Mouse (Mus musculus): ENCODE results near the gene Zcrb1.
A peak's percentile ranks its signal among the peaks of the same experiment; 100 is the strongest.
"Not testable (repeated sequence)": the region's sequence is repeated elsewhere in the genome, so short reads cannot be mapped to it uniquely, and the experiment has no call there.

The Zcrb1 gene

DNA sequence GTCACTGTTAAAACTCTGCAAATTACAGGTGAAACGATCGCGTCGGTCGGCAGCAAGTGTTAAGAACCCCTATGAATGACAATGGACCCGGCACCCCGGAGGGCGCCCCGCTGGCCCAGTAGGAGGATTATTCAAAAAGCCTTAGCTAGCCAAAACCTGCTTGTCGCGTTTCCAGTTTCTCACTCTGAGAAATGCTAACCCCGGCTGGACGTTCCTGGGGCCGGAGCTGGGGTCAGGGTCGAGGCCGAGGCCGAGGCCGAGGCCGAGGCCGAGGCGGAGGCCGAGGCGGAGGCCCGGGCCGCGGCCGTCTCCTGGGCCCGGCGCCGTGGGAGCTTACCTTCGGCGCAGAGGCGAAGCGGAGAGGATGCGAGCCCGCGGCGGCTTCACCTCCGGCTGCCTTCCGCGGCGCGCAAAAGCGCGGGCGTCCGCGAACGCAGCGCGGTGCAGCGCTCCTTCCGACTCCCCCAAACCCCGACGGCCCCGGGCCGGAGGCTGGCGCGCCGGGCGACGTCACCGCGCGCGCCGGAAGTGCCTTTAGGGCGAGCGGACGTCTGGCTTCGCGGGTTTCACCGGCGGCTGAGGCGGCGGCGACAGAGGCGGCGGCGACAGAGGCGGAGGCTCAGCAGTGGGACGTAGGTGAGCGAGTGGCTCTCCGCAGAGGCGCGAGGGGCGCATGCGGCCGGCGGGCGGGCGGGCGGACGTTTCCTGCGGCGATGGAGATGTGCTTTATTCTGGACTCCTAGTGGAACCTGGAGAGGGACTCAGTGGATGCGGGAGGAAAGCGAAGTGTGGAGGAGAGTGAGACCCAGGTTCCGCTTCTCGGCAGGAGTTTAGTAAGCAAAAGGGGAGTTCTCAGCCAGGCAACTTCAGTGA, at the start of gene Zcrb1, which contains the start of gene Pphln1:
Gene Zcrb1 (minus strand): TSS at position 509 of the 873 bp plus-strand sequence.
Gene Pphln1 (plus strand): TSS at position 525 of the 873 bp plus-strand sequence.
- DNase-seq (ENCODE audit: low spot score): peak; percentile 87

DNA sequence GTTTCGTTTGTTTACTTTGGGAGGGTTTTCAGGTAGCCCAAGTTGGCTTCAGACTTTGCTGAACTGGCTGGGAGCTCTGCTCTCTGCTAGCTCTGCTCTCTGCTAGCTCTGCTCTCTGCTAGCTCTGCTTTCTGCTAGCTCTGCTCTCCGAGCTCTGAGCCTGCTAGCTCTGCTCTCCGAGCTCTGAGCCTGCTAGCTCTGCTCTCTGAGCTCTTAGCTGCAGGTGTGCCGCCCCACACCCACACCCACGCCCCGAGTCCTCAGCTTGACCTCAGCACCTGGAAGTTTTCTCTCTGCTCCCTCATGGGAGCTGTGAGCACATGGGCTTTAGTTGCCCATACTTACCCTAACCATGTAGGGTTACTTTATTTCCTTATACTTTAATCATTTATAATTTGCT, 45.5 kb upstream of the Zcrb1 start:
- DNase-seq (ENCODE audit: low spot score): peak; percentile 25

DNA sequence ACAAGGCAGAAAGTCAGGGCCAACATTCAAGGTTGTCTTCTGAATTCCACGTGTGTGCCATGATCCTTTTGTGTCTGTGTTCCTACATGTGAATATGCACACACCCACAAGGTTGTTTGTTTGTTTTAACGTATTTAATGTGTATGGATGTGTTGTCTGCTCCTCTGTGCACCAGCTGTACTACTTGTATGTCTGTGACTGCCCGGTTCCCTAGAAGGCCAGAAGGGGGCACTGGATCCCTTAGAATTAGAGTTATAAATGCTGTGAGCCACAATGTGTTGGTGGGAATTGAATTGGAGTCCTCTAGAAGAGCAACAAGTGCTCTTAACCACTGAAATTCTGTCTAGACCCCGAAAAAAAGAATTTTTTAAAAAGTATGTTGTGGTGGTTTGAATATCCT, 44.1 kb upstream of the Zcrb1 start:
- no peak for DNase-seq (ENCODE audit: low spot score)

DNA sequence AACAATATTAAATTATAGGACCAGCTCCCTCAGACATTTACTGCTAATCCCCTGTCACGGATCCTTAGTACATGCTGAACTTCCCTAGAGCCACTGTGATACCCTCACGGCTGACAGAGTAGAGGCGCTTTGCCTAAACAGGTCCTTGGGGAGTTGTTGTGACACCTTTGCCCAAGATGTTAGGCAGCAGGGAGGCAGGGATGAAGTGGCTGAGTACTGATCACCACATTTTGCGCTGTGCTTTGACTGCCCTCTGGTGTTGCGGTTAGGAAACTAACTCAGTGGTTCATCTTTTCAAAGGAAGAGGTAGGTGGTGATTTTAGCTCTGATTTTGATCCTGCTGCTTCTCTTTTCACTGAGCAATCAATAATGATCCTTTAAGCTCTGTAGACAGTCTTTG, 40.5 kb upstream of the Zcrb1 start:
- DNase-seq (ENCODE audit: low spot score): peak; percentile 70

DNA sequence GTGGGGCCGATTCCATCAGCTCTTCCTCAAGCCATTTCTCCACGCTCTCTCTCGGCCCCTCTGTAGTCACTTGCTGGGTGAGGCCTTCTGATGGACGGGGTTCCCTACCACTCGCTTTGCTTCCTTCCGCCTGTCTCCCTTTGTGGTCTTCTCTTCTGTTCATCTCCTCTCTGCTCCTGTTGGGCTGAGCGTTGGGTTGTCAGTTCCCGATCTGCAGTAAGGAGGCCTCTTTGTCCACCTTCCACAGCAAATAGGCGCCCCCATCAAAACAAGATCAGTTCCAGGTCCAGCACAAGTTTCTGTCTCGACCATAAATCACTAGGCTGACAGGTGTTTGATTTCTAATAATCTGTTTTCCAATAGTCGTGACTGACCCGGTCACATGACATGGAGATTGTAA, 37.9 kb upstream of the Zcrb1 start:
- DNase-seq (ENCODE audit: low spot score): no peak

DNA sequence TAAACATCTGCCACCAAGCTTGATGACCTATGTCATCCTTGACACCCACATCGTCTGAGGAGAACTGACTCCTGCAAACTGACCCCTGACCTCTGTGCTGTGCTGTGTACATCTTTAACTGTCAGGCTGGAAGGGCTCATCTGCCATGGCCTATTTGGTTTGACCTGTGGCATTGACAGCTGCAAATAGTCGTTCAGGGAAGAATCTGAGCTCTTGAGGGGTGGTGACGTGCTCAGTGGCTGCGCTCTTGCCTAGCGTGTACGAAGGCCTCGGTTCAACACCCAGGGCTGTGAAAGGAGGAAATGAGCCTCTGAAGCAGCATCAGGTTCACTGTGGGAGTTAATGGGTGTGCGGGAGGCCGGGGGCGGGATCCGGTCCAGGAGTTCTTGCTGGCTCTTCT, 35.7 kb upstream of the Zcrb1 start:
- no peak for DNase-seq (ENCODE audit: low spot score)

DNA sequence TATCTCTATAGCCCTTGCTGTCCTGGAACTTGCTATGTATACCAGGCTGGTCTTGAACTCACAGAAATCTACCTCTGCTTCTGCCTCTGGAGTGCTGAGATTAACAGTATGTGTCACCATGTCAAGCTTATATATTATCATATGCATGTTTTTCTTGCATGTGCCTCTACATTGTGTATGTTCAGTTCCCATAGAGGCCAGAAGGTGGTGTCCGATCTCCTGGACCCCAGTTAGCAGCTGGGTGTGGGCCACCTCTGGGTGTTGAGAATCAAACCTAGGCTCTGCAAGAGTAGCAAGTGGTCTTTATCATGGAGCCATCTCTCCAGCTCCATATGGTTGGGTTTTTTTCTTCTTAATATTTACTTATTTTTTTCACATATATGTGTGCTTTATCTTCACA, 24.4 kb upstream of the Zcrb1 start:
- DNase-seq (ENCODE audit: low spot score): no peak

DNA sequence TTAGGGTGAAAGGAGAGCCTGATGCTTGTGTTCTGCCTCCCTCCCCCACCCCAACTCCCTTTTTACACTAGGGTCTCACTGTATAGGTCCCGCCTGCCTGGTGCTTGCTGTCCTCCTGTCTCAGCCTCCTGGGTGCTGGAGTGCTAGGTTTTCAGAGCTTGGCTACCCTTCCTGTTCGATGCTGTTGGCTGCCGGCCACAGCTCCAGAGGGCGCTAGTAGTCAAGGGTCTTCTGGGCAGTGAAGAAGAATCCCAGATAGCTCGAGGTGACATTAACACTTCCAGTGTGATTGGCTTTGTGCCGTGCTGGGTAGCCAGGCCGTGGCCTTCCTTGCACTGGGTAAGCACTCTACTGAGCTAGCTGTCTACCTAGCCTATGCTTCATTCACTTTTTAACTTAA, 22.5 kb upstream of the Zcrb1 start:
- DNase-seq (ENCODE audit: low spot score): no peak

DNA sequence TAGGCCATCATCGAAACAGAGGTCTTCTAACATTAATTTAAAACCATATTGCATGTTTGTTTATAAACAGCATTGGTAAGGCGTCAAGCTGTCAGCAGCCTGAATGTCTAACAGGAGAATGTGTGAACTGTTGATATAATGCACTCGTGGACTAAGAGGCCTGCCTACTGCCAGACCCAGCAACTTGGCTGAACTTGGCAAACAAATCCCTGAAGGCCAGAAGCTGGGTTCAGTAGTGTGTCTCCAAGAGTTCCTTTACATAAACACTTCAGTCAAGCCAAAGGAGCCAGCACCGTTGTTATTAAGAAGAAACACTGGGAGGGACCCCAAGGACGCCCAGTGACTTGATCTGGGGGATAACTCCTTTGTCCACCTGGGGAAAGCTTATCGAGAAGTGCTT, 18.2 kb upstream of the Zcrb1 start:
- DNase-seq (ENCODE audit: low spot score): no peak

DNA sequence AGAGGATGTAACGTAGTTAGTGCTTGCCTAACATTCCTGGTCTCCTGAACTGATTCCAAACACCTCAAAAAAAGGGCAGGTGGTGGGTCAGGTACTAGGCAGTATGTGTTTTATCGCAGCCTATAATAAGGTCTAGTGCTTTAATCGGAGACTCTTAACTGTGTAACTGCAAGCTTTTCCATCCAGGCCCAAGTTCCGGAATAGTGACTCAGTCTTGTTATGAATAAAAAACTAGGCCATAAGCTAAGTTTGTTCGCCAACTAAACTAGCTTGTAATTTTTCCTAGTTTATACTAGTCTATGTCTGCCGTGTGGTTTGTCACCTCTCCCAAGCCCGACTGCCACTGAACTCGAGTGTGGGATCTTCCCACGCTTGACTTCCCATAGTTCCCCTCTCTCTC, 16.3 kb upstream of the Zcrb1 start:
- no peak for DNase-seq (ENCODE audit: low spot score)

DNA sequence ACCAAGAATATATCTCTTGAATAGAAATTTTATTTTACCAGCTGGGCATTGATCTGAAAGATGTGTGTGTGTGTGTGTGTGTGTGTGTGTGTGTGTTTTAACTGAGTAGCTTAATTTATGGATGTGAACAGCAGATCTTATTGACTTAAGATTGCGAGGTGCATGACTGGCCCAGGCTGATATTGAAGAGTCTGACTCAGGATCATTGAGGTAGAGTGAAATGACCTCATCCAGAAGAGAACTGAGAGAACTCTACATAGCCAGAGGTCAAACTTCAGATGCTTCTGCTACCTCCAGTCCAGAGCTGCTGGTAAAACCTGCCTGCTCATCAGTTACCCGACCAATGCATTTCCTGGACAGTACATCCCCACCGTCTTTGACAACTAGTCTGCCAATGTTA, 14.3 kb upstream of the Zcrb1 start:
- DNase-seq (ENCODE audit: low spot score): no peak

DNA sequence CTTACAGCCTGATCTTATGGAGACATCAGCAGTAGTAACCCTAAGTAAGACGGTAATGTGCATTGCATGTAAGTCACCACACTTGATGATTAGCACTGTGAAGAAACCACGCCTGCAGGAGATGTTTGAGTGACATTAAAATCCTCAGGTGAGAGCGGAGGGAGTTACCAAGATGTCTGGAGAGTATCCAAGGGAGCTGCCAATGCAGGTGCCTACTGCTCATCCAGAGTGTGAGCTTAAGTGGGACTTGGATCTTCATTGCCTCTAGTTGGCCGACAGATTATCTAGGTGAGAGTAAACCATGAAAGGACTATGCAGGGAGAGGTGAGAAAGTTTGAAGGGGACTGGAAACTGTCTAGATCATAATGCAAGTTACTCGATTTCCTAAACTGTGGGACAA, 8.4 kb upstream of the Zcrb1 start:
- no peak for DNase-seq (ENCODE audit: low spot score)

DNA sequence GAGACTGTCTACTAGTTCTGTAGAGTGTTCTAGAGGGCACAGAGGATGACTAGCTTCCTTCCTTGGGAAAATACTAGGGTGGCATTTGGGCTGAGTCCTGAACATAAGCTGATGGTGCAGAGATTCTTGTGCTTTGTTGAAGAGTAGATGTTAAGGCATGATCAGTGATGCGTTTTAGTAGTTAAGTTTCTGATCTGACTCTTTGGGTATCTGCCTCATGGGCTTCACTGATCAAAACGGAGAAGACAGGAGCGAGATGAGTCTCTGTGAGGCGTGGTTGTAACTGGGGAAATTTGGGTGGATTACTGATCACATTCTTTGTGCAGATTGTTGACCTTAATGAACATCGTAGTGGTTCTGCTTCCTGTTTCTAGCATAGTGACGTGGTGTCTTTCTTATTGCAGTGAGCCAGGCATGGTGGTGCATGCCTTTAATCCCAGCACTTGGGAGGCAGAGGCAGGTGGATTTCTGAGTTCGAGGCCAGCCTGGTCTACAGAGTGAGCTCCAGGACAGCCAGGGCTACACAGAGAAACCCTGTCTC, 7.4 kb upstream of the Zcrb1 start:
- DNase-seq (ENCODE audit: low spot score): no peak

DNA sequence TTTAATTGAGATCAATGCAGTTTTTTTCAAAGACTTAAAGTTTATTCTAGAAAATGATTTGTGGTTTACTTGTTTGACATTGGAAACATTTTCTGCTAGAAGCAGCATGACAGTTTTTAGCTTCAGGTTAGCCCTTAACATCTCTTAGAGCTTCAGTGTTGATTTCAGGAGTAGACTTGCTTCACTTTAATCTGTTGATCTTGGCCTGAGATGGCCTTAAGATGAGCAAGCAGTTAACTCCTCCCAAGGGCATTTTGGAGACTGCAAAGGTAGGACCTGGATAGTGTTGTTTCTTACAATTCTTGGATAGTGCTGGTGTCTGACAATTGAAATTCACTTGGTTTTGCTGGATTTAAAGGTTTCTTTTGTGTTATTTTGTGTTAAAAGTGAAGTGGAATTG, 6.7 kb upstream of the Zcrb1 start:
- no peak for DNase-seq (ENCODE audit: low spot score)

DNA sequence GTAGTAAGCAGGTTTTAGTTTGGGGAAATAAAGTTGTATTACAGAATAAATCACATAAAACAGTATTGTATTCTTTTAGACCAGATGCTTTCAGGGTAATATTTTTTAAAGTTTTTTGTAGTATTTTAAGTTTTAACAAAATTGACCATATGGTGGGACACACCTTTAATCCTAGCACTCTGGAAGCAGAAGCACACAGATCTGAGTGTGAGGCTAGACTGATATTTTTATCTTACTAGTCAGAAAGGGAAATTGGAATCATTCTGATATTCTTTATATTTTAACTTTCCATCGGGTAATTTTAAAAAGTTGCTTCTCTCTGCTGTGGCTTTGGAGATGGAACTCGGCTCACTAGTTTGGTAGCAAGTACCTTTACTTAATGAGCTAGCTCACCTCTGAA, 4.6 kb upstream of the Zcrb1 start:
- no peak for DNase-seq (ENCODE audit: low spot score)

DNA sequence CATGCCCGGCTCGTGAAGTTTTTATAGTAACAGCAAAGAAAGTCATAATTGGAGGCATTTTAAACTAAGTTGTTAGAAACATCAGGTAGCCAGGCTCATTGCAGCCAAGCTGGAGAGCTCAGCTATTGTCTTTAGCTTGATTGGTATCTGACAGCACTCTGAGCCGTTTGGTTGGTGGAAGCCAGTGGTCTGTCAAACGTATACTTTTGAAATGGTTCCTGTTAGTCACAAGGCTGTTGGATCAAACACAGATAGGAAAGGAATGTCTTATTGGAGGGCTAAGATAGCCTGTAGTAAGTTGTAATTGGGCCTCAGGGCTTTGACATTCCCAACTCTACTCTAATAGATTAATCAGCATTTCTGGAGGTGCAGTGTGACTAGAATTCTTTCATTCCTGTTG, 3.3 kb upstream of the Zcrb1 start:
- no peak for DNase-seq (ENCODE audit: low spot score)

DNA sequence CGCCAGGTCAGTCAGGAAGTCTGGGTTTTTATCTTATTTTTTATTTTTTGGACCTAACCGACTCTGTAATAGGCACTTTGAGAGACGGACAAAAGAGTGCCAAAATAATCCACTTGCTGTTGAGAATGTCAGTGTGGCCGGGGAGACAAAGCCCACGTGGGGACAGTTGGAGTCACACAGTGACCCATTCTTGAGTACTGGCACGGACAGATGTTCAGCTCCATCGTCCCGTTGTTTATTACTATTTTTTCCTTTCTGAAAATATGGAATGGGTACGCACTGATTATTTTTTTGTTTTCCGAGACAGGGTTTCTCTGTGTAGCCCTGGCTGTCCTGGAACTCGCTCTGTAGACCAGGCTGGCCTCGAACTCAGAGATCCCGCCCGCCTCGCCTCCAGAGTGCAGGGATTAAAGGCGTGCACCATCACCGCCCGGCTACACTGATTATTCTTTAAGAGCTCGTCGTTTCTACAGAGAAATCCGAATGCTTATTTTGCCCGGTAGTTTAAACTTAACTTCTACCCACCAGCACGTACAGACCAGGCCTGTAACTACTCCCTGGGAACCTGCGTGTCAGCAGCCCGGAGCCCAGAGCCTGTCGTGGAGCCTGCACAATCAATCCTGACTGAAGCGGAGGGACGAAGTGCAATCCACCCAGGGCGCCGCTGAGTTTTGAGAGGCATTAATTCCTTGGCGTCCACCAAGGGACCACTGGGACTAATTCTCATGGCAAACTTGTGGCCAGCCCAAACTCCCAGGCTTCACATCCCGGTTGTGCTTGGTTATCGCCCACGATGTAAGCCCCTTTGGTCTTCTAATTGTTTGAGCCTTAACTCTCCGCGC, 786 bp upstream of the Zcrb1 start:
- DNase-seq (ENCODE audit: low spot score): no peak

DNA sequence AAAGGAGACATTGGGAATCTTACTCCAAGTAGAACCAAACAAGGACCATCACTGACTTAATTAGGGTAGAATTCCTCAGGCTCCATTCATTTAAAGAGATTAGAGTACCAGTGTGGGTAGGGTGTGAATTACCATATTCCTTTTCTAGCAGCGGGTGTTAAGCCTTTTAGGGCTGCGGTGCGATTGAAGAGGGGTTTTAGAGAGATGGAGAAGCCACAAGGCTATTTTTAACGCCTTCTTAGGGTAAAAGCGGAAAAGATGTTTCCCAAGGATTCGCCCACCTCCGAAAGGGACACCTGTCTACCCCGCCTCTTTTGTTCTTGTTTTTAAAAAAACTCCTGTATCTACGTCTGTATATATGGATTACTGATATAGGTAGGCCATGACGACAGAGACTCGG, 865 bp downstream of the Zcrb1 start:
- no peak for DNase-seq (ENCODE audit: low spot score)

DNA sequence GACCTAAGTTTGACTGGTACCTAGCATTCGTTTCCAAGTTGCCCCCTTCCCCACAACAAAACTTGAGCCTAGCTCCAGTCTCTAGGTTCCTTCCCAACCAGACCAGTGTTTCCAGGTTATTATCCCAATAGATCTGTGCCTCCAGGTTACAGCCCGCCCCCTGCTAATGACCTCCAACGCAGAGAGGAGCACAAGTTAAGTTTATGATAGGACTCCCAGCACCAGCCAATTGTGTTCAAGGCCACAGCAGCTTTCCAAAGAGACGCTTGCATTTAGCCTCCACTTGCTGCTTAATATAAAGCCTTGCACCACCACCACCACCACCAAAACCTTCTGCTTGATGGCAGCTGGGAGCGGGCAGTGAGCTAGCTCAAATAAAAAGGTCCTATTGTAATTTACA, 16.8 kb downstream of the Zcrb1 start:
- DNase-seq (ENCODE audit: low spot score): no peak

DNA sequence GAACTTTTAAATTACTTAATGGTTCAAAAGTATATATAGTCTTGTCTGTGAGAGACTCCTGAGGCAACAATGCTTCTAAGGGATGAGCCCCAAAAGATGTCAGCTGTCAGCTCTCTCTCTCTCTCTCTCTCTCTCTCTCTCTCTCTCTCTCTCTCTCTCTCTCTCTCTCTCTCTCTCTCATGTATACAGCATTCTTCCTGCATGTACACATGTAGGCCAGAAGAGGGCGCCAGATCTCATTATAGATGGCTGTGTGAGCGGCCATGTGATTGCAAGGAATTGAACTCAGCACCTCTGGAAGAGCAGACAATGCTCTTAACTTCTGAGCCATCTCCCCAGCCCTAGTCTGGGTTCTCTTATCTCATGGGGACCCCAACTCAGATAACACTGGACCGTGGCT, 19.0 kb downstream of the Zcrb1 start:
- DNase-seq (ENCODE audit: low spot score): no peak

DNA sequence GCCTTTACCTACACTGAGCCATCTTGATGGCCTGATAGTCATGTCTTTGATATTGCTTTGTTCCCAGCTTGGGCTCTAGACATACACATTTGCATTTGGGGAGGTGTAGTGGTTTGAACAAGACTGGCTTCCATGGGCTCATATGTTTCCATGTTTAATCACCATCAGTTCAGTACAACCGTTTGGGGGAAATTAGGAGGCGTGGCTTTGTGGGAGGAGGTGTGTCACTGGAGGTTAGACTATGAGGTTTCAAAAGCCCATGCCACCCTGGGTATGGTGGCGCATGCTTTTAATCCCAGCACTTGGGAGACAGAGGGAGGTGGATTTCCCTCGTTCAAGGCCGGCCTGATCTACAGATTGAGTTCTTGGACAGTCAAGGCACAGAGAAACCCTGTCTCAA, 22.4 kb downstream of the Zcrb1 start:
- no peak for DNase-seq (ENCODE audit: low spot score)

DNA sequence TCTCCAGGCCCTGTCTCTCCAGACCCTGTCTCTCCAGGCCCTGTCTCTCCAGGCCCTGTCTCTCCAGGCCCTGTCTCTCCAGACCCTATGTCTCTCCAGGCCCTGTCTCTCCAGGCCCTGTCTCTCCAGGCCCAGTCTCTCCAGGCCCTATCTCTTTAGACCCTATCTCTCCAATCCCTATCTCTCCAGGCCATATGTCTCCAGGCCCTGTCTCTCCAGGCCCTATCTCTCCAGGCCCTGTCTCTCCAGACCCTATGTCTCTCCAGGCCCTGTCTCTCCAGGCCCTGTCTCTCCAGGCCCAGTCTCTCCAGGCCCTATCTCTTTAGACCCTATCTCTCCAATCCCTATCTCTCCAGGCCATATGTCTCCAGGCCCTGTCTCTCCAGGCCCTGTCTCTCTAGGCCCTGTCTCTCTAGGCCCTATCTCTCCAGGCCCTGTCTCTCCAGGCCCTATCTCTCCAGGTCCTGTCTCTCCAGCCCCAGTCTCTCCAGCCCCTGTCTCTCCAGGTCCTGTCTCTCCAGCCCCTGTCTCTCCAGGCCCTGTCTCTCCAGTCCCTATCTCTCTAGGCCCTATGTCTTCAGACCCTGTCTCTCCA, 25.5 kb downstream of the Zcrb1 start:
- not testable (repeated sequence) for DNase-seq (ENCODE audit: low spot score)

DNA sequence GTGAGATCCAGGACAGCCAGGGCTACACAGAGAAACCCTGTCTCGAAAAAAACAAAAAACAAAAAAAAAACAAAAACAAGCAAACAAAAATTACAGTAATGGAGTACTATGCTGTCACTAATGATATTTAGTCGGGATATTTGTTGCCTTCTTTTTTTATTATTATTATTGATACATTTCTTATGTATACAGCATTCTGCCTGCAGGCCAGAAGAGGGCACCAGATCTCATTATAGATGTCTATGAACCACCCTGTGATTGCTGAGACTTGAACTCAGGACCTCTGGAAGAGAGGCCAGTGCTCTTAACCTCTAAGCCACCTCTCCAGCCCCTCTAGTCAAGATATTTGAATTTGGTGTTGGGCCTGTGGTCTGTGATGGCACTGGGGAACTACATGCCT, 26.3 kb downstream of the Zcrb1 start:
- no peak for DNase-seq (ENCODE audit: low spot score)
